In genomic region chr12:38777957-38778298, GRCm38 (mm10) we compare ENCODE assay signal across 8 mouse cellular contexts. TPM values are rescaled to one million over a fixed set of nuclear protein-coding genes. Genes with fewer than 3 reads are reported as not detected.
DNase-seq lines count a peak whose midpoint lies in the region; ATAC-seq and TF ChIP-seq lines count a peak whose summit lies in the region.

No protein-coding gene starts in this region.

- TF ChIP-seq CTCF in layer of hippocampus, adult 2 months (conservative IDR thresholded peaks at IDR 0.05): no peak

- 5% methylated on average over 6 of the region's 6 CpGs for WGBS in embryonic facial prominence, embryonic 13.5 days
- 15% methylated on average over 6 of the region's 6 CpGs for WGBS in intestine, embryonic 16.5 days
- 9% methylated on average over 6 of the region's 6 CpGs for WGBS in neural tube, embryonic 12.5 days

- no peak overlapping the region for H3K27ac ChIP-seq in layer of hippocampus, adult 2 months
- H3K27ac ChIP-seq in embryonic facial prominence, embryonic 13.5 days: peak overlapping the region; percentile 71
- peak overlapping the region; percentile 36; the same call in 1 of the 2 replicates for H3K27ac ChIP-seq in intestine, embryonic 16.5 days (ENCODE audit: low read length)
- H3K27ac ChIP-seq in neural tube, embryonic 12.5 days: no peak overlapping the region

- H3K4me2 ChIP-seq in embryonic facial prominence, embryonic 13.5 days: peak overlapping the region; percentile 77
- peak overlapping the region; percentile 97 for H3K4me2 ChIP-seq in intestine, embryonic 16.5 days (ENCODE audit: low read depth, low read length)
- peak overlapping the region; percentile 97 for H3K4me2 ChIP-seq in neural tube, embryonic 12.5 days (replicated peaks)

- H3K4me1 ChIP-seq in embryonic facial prominence, embryonic 13.5 days: peaks cover 8% of the 10 kb centered on the region; the same call in 1 of the 2 replicates
- H3K4me1 ChIP-seq in intestine, embryonic 16.5 days (ENCODE audit: control insufficient read depth, insufficient read depth, low read length): no peaks in the 10 kb centered on the region
- H3K4me1 ChIP-seq in neural tube, embryonic 12.5 days: no peaks in the 10 kb centered on the region; the same call in 1 of the 2 replicates

- peak overlapping the region; percentile 49; the same call in 1 of the 2 replicates for H3K9ac ChIP-seq in embryonic facial prominence, embryonic 13.5 days
- H3K9ac ChIP-seq in intestine, embryonic 16.5 days (ENCODE audit: low read depth, low read length): no peak overlapping the region
- H3K9ac ChIP-seq in neural tube, embryonic 12.5 days: no peak overlapping the region

- no peak for DNase-seq in layer of hippocampus, adult 2 months (ENCODE audit: low spot score in 2 of 2)
- DNase-seq in layer of hippocampus, postnatal 36 days: no peak
- DNase-seq in cerebellum, adult 11 months: no peak
- no peak for DNase-seq in layer of hippocampus, postnatal 10 days (ENCODE audit: low spot score in 2 of 2)
- DNase-seq in frontal cortex, postnatal 10 days (ENCODE audit: low spot score in 2 of 2): no peak

- H3K9me3 ChIP-seq in embryonic facial prominence, embryonic 13.5 days: no peaks in the 10 kb centered on the region
- no peaks in the 10 kb centered on the region for H3K9me3 ChIP-seq in intestine, embryonic 16.5 days (ENCODE audit: control insufficient read depth, low read length)
- H3K9me3 ChIP-seq in neural tube, embryonic 12.5 days: no peaks in the 10 kb centered on the region

- no peak for ATAC-seq in embryonic facial prominence, embryonic 13.5 days (ENCODE audit: insufficient number of reproducible peaks, insufficient read depth, low FRiP score, low TSS enrichment, low read depth)
- no peak for ATAC-seq in intestine, embryonic 16.5 days
- ATAC-seq in neural tube, embryonic 12.5 days (ENCODE audit: low FRiP score, low read depth): no peak

- peak overlapping the region; percentile 74 for H3K4me3 ChIP-seq in layer of hippocampus, adult 2 months
- peak overlapping the region; percentile 63 for H3K4me3 ChIP-seq in embryonic facial prominence, embryonic 13.5 days
- peak overlapping the region; percentile 59 for H3K4me3 ChIP-seq in intestine, embryonic 16.5 days (ENCODE audit: low read length)
- H3K4me3 ChIP-seq in neural tube, embryonic 12.5 days: peak overlapping the region; percentile 48

- H3K27me3 ChIP-seq in embryonic facial prominence, embryonic 13.5 days: no peaks in the 10 kb centered on the region
- H3K27me3 ChIP-seq in intestine, embryonic 16.5 days (replicated peaks; ENCODE audit: control insufficient read depth, insufficient read depth, low read length): no peaks in the 10 kb centered on the region
- no peaks in the 10 kb centered on the region for H3K27me3 ChIP-seq in neural tube, embryonic 12.5 days (replicated peaks)

- H3K36me3 ChIP-seq in embryonic facial prominence, embryonic 13.5 days: no peaks in the 10 kb centered on the region
- no peaks in the 10 kb centered on the region for H3K36me3 ChIP-seq in intestine, embryonic 16.5 days (ENCODE audit: control insufficient read depth, insufficient read depth, low read length)
- H3K36me3 ChIP-seq in neural tube, embryonic 12.5 days: no peaks in the 10 kb centered on the region

RNA-seq across cellular contexts. Expression of gene Etv1, which starts 1.3 kb away (rescaled TPM):
- total RNA-seq in layer of hippocampus, adult 2 months (2021): 10 to 100 TPM; 79.8 to 84.4 TPM
- 10 to 100 TPM; 87.4 to 93.5 TPM for total RNA-seq in layer of hippocampus, postnatal 36 days (2021)
- 13.4 and 15.1 TPM in 2 replicates for polyA plus RNA-seq in embryonic facial prominence, embryonic 13.5 days (2015; fragmentation: Nextera tagmentation; extraction: Ambion mirVana)
- polyA plus RNA-seq in intestine, embryonic 16.5 days (2015; fragmentation: Nextera tagmentation; extraction: Ambion mirVana): 29.0 and 31.6 TPM in 2 replicates
- polyA plus RNA-seq in neural tube, embryonic 12.5 days (2016; fragmentation: Nextera tagmentation; extraction: Ambion mirVana): 18.0 and 21.0 TPM in 2 replicates
- 10 to 100 TPM; 72.6 to 74.9 TPM for total RNA-seq in layer of hippocampus, postnatal 10 days (2021)

Comparison
In these comparisons a context has a peak if more than half of its experiments do, and no peak if none do; other contexts are left out.
1. H3K27ac ChIP-seq: peak in embryonic facial prominence, embryonic 13.5 days (single experiment) and intestine, embryonic 16.5 days (single experiment); none in layer of hippocampus, adult 2 months (single experiment) and neural tube, embryonic 12.5 days (single experiment).
2. Peak in every context shown above with its lines, with median percentiles within 50 percentile points of each other: H3K4me3 ChIP-seq and H3K4me2 ChIP-seq.